Mouse (Mus musculus) T-cell, adult 66 days (primary cell): Measurements from ENCODE around the gene Olfr1395. TPM values are rescaled to one million over a fixed set of nuclear protein-coding genes. Genes with fewer than 3 reads are reported as not detected.

Experiments
- total RNA-seq, 2 experiments: library from RNA; stranded (reverse); gene quantifications; 3 replicates in 1 of 2; 4 replicates in 1 of 2; pipeline ENCODE4 v1.2.4; 2023

Olfr1395 gene
- not detected for total RNA-seq

DNA sequence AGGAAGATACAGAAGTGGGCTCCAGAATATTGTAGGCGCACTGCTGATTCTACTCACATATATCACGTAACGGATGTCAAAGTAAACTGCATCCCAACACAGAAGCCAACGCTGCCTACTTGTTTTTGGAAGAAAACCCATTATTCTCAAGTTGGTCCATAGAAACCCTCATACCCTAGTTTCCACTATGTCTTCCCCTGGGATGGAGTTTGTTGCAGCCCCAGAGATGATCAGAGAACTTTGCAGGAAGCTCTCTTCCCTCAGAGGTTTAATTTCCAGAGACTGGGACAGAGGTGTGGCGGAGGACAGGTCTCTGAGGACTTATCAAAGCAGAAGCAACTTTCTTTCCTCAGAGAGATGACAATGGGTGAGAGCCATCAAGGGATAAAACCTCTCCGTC, at the start of gene Olfr1395:
Gene Olfr1395, plus strand, starts transcription at position 301 of the 400 bp plus-strand sequence.

DNA sequence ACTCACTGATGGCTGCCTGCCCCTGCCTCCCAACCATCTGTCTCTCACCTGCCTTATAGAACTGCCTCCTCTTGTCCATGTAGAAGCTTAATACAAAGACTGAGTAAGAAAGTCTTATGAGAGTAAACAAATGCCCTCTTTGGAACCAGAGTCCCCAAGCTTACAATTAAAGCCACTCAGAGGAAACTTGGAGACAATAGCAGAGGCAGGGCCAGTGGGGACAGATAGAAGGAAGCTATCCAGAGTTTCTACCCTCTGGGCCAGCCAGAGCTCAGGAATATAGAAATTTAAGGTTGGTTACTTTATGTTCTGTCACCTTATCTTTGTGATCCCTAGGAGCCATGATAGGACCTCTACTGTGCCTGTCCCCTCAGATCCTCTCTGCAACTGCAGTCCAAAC, 27.3 kb upstream of the Olfr1395 start, which contains the start of gene Olfr1396:
Gene Olfr1396, minus strand, starts transcription at position 101 of the 400 bp plus-strand sequence.

GRCm38 (mm10) chr11:49154077-49154476, 12.0 kb downstream of the Olfr1395 start, which contains the start of gene Olfr1394:
Gene Olfr1394, plus strand, starts transcription at chr11:49154377.

GRCm38 (mm10) chr11:49186955-49187488, 44.9 kb downstream of the Olfr1395 start, which contains the start of gene Btnl9:
Gene Btnl9, minus strand, starts transcription at chr11:49187159.

Other genes with a start within 250 kb of the Olfr1395 start
- gene Gm5431, start 240.1 kb upstream of the Olfr1395 start, total RNA-seq: 10 to 100 TPM; 24.2 to 24.6 TPM
- 10 to 100 TPM; 45.9 to 57.5 TPM for gene Psme2b, start 196.1 kb upstream of the Olfr1395 start, total RNA-seq
- 1 to 10 TPM; 1.5 to 2.0 TPM for gene Olfr56, start 163.4 kb upstream of the Olfr1395 start, total RNA-seq
- 10 to 100 TPM; 71.1 to 76.5 TPM for gene 9930111J21Rik1, start 162.9 kb upstream of the Olfr1395 start, total RNA-seq
- 10 to 100 TPM; 65.7 to 68.5 TPM for gene Gm12185, start 150.0 kb upstream of the Olfr1395 start, total RNA-seq
- 100 to 1,000 TPM in 1 of 2 experiments, 10 to 100 TPM in 1; 79.4 to 106 TPM for gene Tgtp1, start 148.1 kb upstream of the Olfr1395 start, total RNA-seq
- gene 9930111J21Rik2, start 91.0 kb upstream of the Olfr1395 start, total RNA-seq: 10 to 100 TPM; 88.2 to 95.5 TPM
- 10 to 100 TPM; 52.8 to 79.9 TPM for gene Tgtp2, start 78.1 kb upstream of the Olfr1395 start, total RNA-seq
- gene Ifi47, start 65.7 kb upstream of the Olfr1395 start, total RNA-seq: 100 to 1,000 TPM; 148 to 178 TPM
- gene Olfr1396, start 27.4 kb upstream of the Olfr1395 start, total RNA-seq: not detected
- gene Olfr1394, start 12.1 kb downstream of the Olfr1395 start, total RNA-seq: not detected
- gene Btnl9, start 44.9 kb downstream of the Olfr1395 start, total RNA-seq: under 1 TPM in 1 of 2 experiments, not detected in 1; 0.32 TPM
- 100 to 1,000 TPM in 1 of 2 experiments, 10 to 100 TPM in 1; 99.5 to 102 TPM for gene Zfp62, start 61.0 kb downstream of the Olfr1395 start, total RNA-seq
- gene Mgat1, start 101.9 kb downstream of the Olfr1395 start, total RNA-seq: 10 to 100 TPM; 64.0 TPM
- gene Olfr1393, start 136.0 kb downstream of the Olfr1395 start, total RNA-seq: under 1 TPM; 0.18 to 0.73 TPM
- not detected for gene Olfr1392, start 143.0 kb downstream of the Olfr1395 start, total RNA-seq
- gene Olfr10, start 162.5 kb downstream of the Olfr1395 start, total RNA-seq: not detected
- gene Olfr1391, start 180.5 kb downstream of the Olfr1395 start, total RNA-seq: not detected
- not detected for gene Olfr1390, start 192.9 kb downstream of the Olfr1395 start, total RNA-seq